Mouse (Mus musculus): ENCODE measurements at regions not wholly inside any gene's neighbourhood (a gene's known extent, or its start where the extent isn't known, plus 50 kb on each side); places are given as distances from the start of the nearest gene placed in this dataset.

- TF ChIP-seq POLR2A (IDR thresholded peaks at IDR 0.05; ENCODE audit: control insufficient read depth, extremely low read depth, insufficient read depth, low read length, poor library complexity) (no peak), CTCF (IDR thresholded peaks at IDR 0.05; ENCODE audit: borderline replicate concordance, control insufficient read depth, extremely low read depth, insufficient read depth, low read length, poor library complexity) (no peak)
Observed at GRCm38 (mm10) chr15:42297430-42297829, 2163.3 kb downstream of the 9330182O14Rik start.

Data from thymus, adult 2 months (tissue).